Mouse (Mus musculus) left cerebral cortex, adult 2 months (tissue): ENCODE measurements around the gene Taf4. TPM values are rescaled to one million over a fixed set of nuclear protein-coding genes. Genes with fewer than 3 reads are reported as not detected.

Experiments used
- DNase-seq, 2 experiments: peaks; one replicate each; pipeline ENCODE4 v3.0.0; 2021 to 2022; ENCODE audit warnings: low spot score in 2 of 2, mixed read lengths in 1 of 2; ENCODE audit errors: extremely low spot score in 1 of 2
- H3K27ac ChIP-seq: fragments of 200-600 bp; 2 replicates; pipeline ENCODE4 v1.8.1; 2022
- H3K4me3 ChIP-seq: fragments of 200-600 bp; 2 replicates; pipeline ENCODE4 v1.8.1; 2022
- CTCF ChIP-seq: fragments of 200-600 bp; IDR thresholded peaks from 2 replicates; pipeline ENCODE4 v1.8.1; 2022; ENCODE audit warnings: antibody characterized with exemption, mild to moderate bottlenecking, moderate library complexity
- intact Hi-C: fragments of 180-260 bp; cut with DNase I; formaldehyde crosslinking; loops from one replicate; pipeline ENCODE4 v1.15.1; 2025
- total RNA-seq, 2 experiments: library from RNA; stranded (reverse); gene quantifications; 2 replicates each; pipeline ENCODE4 v1.2.3; 2021

Gene Taf4
- total RNA-seq, 2 experiments from 2014 or later: 18.5 to 22.1 TPM

- TF ChIP-seq CTCF: no peak
- no peak overlapping the region for H3K4me3 ChIP-seq
- no peak overlapping the region for H3K27ac ChIP-seq
- DNase-seq: no peak
- intact Hi-C loops: no loop called here
Measured at GRCm38 (mm10) chr2:179960327-179960726, 16.1 kb downstream of the Taf4 start.

- Histone ChIP-seq H3K4me3 (no peak overlapping the region), H3K27ac (no peak overlapping the region)
- DNase-seq: no peak
- intact Hi-C loops: no loop called here
- TF ChIP-seq CTCF: no peak
Measured at GRCm38 (mm10) chr2:179959391-179959790, 17.1 kb downstream of the Taf4 start.

- TF ChIP-seq CTCF: no peak; the same call in 1 of the 2 replicates
- no peak overlapping the region for H3K4me3 ChIP-seq
- no peak for DNase-seq
- intact Hi-C loops: no loop called here
- H3K27ac ChIP-seq: no peak overlapping the region
Measured at GRCm38 (mm10) chr2:179951542-179952524, 24.6 kb downstream of the Taf4 start.

DNA sequence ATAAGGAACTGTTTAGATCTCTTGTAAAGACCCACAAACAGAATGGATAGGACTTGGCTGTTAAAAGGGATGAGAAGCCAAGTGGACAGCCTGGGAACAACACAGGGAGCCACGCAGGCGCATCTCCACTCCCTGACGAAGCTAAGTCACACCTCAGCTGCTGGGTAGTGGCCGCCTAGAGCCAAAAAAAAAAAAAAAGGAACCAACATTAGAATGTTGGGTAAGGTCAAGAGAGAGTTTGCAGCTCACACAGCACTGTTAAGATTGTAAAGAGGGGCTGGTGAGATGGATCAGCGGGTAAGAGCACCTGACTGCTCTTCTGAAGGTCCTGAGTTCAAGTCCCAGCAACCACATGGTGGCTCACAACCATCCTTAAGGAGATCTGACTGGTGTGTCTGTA lies 27.6 kb downstream of the Taf4 start:
- intact Hi-C loops: no loop called here
- DNase-seq: no peak
- H3K27ac ChIP-seq: no peak overlapping the region
- TF ChIP-seq CTCF: no peak
- H3K4me3 ChIP-seq: no peak overlapping the region

DNA sequence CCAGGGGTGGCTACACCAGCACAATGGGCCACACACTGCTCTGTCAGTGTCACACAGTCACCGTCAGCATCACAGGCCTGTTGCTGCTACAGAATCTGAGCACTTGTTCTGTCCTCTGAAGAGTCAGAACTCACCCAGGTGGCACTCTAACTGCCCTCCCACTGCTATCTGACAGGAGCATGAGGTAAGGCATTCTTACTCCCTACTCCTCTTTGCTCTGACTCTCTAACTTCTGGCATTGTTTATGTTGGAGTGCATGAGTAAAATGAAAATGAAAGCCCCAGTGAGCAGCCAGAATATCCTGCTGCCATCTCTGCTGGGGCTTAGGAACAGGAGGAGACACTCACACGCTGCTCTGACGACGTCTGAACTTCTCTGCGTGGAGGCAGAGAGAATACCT lies 28.8 kb downstream of the Taf4 start:
- DNase-seq: no peak
- Histone ChIP-seq H3K4me3 (no peak overlapping the region), H3K27ac (no peak overlapping the region)
- intact Hi-C loops: no loop called here
- no peak for TF ChIP-seq CTCF

GRCm38 (mm10) chr2:179946496-179946895 lies 29.9 kb downstream of the Taf4 start:
- no peak overlapping the region for H3K27ac ChIP-seq
- intact Hi-C loops: no loop called here
- H3K4me3 ChIP-seq: no peak overlapping the region
- DNase-seq: no peak
- TF ChIP-seq CTCF: no peak

GRCm38 (mm10) chr2:179945051-179945450 lies 31.4 kb downstream of the Taf4 start:
- no peak for TF ChIP-seq CTCF

DNA sequence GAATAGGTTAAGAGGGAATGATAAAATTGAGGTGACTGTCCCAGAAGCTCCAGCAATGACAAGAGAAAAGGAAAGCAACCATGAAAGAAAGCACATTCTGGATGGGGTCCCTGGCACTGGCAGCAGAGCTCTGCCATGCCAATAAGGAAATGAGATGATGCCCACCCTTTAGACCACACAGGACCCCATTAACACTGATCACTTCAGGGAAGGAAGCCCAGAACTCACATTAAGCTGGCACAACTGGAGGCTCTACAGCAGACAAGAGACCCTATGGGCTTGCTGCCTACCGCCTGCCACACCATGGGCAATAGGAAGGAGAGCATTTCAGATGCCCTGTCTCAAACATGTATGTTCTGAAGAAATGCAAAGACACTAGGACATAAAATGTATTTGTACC lies 34.8 kb downstream of the Taf4 start:
- intact Hi-C loops: no loop called here
- TF ChIP-seq CTCF: no peak
- H3K27ac ChIP-seq: no peak overlapping the region
- no peak overlapping the region for H3K4me3 ChIP-seq
- DNase-seq: no peak

More at GRCm38 (mm10) chr2:179945051-179945450, 31.4 kb downstream of the Taf4 start:
- DNase-seq: no peak
- intact Hi-C loops: no loop called here
- no peak overlapping the region for H3K27ac ChIP-seq
- H3K4me3 ChIP-seq: no peak overlapping the region

DNA sequence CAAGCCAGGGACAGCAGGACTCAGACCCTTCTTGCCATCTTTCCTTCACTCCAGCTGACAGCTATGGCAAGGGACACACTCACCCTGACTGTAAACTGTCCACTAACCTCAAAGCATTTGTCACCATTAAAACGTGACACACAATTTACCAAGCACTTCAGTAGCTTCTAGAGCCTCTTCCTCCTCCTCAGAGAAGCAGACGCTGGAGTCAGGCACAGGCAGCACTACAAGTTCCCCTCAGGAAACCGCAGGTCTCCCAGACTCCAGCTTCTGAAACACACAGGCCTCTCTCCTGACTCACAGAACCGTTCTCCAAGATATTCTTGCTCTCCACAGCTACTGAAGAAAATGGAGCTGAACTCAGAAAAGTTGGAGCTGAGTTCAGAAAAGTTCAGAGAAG lies 39.4 kb downstream of the Taf4 start:
- intact Hi-C loops: no loop called here
- Histone ChIP-seq H3K27ac (no peak overlapping the region), H3K4me3 (no peak overlapping the region)
- DNase-seq: no peak
- TF ChIP-seq CTCF: no peak

GRCm38 (mm10) chr2:179934165-179934564 lies 42.3 kb downstream of the Taf4 start:
- H3K27ac ChIP-seq: no peak overlapping the region
- no peak for DNase-seq
- intact Hi-C loops: loop anchor here (5.0 kb wide), 1 partner anchor 38 kb away; no protein-coding TSS in a partner anchor
- no peak overlapping the region for H3K4me3 ChIP-seq
- TF ChIP-seq CTCF: no peak

GRCm38 (mm10) chr2:179931741-179932140 lies 44.7 kb downstream of the Taf4 start:
- no peak overlapping the region for H3K27ac ChIP-seq
- TF ChIP-seq CTCF: no peak
- DNase-seq: no peak
- intact Hi-C loops: loop anchor here (5.0 kb wide), 1 partner anchor 41 kb away; no protein-coding TSS in a partner anchor
- no peak overlapping the region for H3K4me3 ChIP-seq

- no peak for DNase-seq
- no peak for TF ChIP-seq CTCF
- intact Hi-C loops: no loop called here
- no peak overlapping the region for H3K27ac ChIP-seq
- no peak overlapping the region for H3K4me3 ChIP-seq
Measured at GRCm38 (mm10) chr2:179929166-179929565, 47.3 kb downstream of the Taf4 start.
